Mouse (Mus musculus): ENCODE measurements around the gene Fam186a. TPM values are rescaled to one million over a fixed set of nuclear protein-coding genes. Genes with fewer than 3 reads are reported as not detected.
"Not testable (repeated sequence)": the region's sequence is repeated elsewhere in the genome, so short reads cannot be mapped to it uniquely, and the experiment has no call there.

Gene Fam186a
- total and polyA plus RNA-seq, 3 experiments = not detected

- no peak overlapping the region for H3K27ac ChIP-seq (ENCODE audit: control insufficient read depth, low read depth, low read length)
- TF ChIP-seq POLR2AphosphoS5 (IDR thresholded peaks at IDR 0.05; ENCODE audit: borderline replicate concordance, low read depth, low read length) (no peak), NRF1 (IDR thresholded peaks at IDR 0.05; ENCODE audit: insufficient read depth, low read depth, low read length, poor library complexity, severe bottlenecking) (no peak), TCF12 (IDR thresholded peaks at IDR 0.05; ENCODE audit: low read depth, low read length) (no peak), POLR2AphosphoS2 (IDR thresholded peaks at IDR 0.05; ENCODE audit: low read length) (no peak), ZKSCAN1 (IDR thresholded peaks at IDR 0.05; ENCODE audit: low read depth, low read length) (no peak), UBTF (IDR thresholded peaks at IDR 0.05; ENCODE audit: borderline replicate concordance, insufficient read depth, low read depth, low read length) (no peak), RCOR1 (IDR thresholded peaks at IDR 0.05; ENCODE audit: low read depth, low read length) (no peak), MYB (IDR thresholded peaks at IDR 0.05; ENCODE audit: low read depth, low read length) (no peak), TBP (IDR thresholded peaks at IDR 0.05; ENCODE audit: low read depth, low read length) (no peak), MYC (IDR thresholded peaks at IDR 0.05; ENCODE audit: low read depth, low read length) (no peak)
- peaks cover 22 to 28% of the 10 kb centered on the region in 2 experiments for H3K27me3 ChIP-seq (ENCODE audit: control insufficient read depth in 1 of 2, insufficient read depth in 2 of 2, low read length in 2 of 2)
- H3K4me3 ChIP-seq (ENCODE audit: control insufficient read depth in 1 of 2, insufficient read depth in 1 of 2, low read depth in 2 of 2, low read length in 2 of 2) = no peak overlapping the region
- H3K4me1 ChIP-seq (ENCODE audit: control insufficient read depth in 1 of 2, insufficient read depth in 2 of 2, low read length in 2 of 2) = no peaks in the 10 kb centered on the region
- no peak overlapping the region for H3K9ac ChIP-seq (ENCODE audit: control insufficient read depth, low read depth, low read length, poor library complexity, severe bottlenecking)
- no peaks in the 10 kb centered on the region for H3K79me2 ChIP-seq (ENCODE audit: control insufficient read depth, insufficient read depth, low read length, poor library complexity)
- H3K9me3 ChIP-seq (replicated peaks; ENCODE audit: insufficient read depth, low read length) = no peaks in the 10 kb centered on the region
- no peaks in the 10 kb centered on the region for H3K36me3 ChIP-seq (ENCODE audit: control insufficient read depth in 1 of 2, insufficient read depth in 2 of 2, low read length in 2 of 2)
- no peak for DNase-seq (ENCODE audit: low read depth, low spot score)
Measured at GRCm38 (mm10) chr15:99890412-99891236, 76.2 kb downstream of the Fam186a start.

- H3K9me3 ChIP-seq (replicated peaks; ENCODE audit: insufficient read depth, low read length) = no peaks in the 10 kb centered on the region
- no peaks in the 10 kb centered on the region for H3K4me1 ChIP-seq (ENCODE audit: control insufficient read depth in 1 of 2, insufficient read depth in 2 of 2, low read length in 2 of 2)
- no peak for DNase-seq (ENCODE audit: low read depth, low spot score)
- H3K27me3 ChIP-seq (ENCODE audit: control insufficient read depth in 1 of 2, insufficient read depth in 2 of 2, low read length in 2 of 2) = peaks cover 22 to 29% of the 10 kb centered on the region in 2 experiments
- no peak overlapping the region for H3K27ac ChIP-seq (ENCODE audit: control insufficient read depth, low read depth, low read length)
- H3K36me3 ChIP-seq (ENCODE audit: control insufficient read depth in 1 of 2, insufficient read depth in 2 of 2, low read length in 2 of 2) = no peaks in the 10 kb centered on the region
- no peak for TF ChIP-seq ZKSCAN1 (IDR thresholded peaks at IDR 0.05; ENCODE audit: low read depth, low read length)
- no peak for TF ChIP-seq SIN3A (IDR thresholded peaks at IDR 0.05; ENCODE audit: low read length)
- no peak for TF ChIP-seq KAT2A (conservative IDR thresholded peaks at IDR 0.05; ENCODE audit: low read depth, low read length)
- no peak for TF ChIP-seq NRF1 (IDR thresholded peaks at IDR 0.05; ENCODE audit: insufficient read depth, low read depth, low read length, poor library complexity, severe bottlenecking)
- TF ChIP-seq MAFK (IDR thresholded peaks at IDR 0.05; ENCODE audit: borderline replicate concordance, low read depth, low read length) = no peak
- no peak for TF ChIP-seq MXI1 (IDR thresholded peaks at IDR 0.05; ENCODE audit: low read depth, low read length)
- no peak for TF ChIP-seq MAZ (IDR thresholded peaks at IDR 0.05; ENCODE audit: low read depth, low read length)
- TF ChIP-seq ZC3H11A (IDR thresholded peaks at IDR 0.05; ENCODE audit: low read depth, low read length) = no peak
- no peak for TF ChIP-seq POLR2AphosphoS5 (IDR thresholded peaks at IDR 0.05; ENCODE audit: borderline replicate concordance, low read depth, low read length)
- TF ChIP-seq USF2 (IDR thresholded peaks at IDR 0.05; ENCODE audit: borderline replicate concordance in 1 of 2, insufficient read depth in 1 of 2, low read depth in 1 of 2, low read length in 2 of 2) = no peak
- TF ChIP-seq GATA1 (IDR thresholded peaks at IDR 0.05; ENCODE audit: low read depth, low read length) = no peak
- no peak for TF ChIP-seq GABPA (IDR thresholded peaks at IDR 0.05; ENCODE audit: low read depth, low read length)
- no peak for TF ChIP-seq NELFE (IDR thresholded peaks at IDR 0.05; ENCODE audit: low read depth, low read length)
- no peak for TF ChIP-seq RCOR1 (IDR thresholded peaks at IDR 0.05; ENCODE audit: low read depth, low read length)
- no peak for TF ChIP-seq TAL1 (IDR thresholded peaks at IDR 0.05; ENCODE audit: low read length)
- TF ChIP-seq POLR2A (IDR thresholded peaks at IDR 0.05; ENCODE audit: control insufficient read depth in 1 of 2, insufficient read depth in 1 of 2, low read depth in 1 of 2, low read length in 2 of 2, poor library complexity in 1 of 2) = no peak
- no peak for TF ChIP-seq ELF1 (IDR thresholded peaks at IDR 0.05; ENCODE audit: low read depth, low read length)
- H3K4me3 ChIP-seq (ENCODE audit: control insufficient read depth in 1 of 2, insufficient read depth in 1 of 2, low read depth in 2 of 2, low read length in 2 of 2) = no peak overlapping the region
- no peak overlapping the region for H3K9ac ChIP-seq (ENCODE audit: control insufficient read depth, low read depth, low read length, poor library complexity, severe bottlenecking)
- no peaks in the 10 kb centered on the region for H3K79me2 ChIP-seq (ENCODE audit: control insufficient read depth, insufficient read depth, low read length, poor library complexity)
Measured at GRCm38 (mm10) chr15:99889275-99889874, 77.5 kb downstream of the Fam186a start.

- not testable (repeated sequence) for H3K4me1 ChIP-seq (ENCODE audit: control insufficient read depth in 1 of 2, insufficient read depth in 2 of 2, low read length in 2 of 2); H3K36me3 ChIP-seq (ENCODE audit: control insufficient read depth in 1 of 2, insufficient read depth in 2 of 2, low read length in 2 of 2); H3K79me2 ChIP-seq (ENCODE audit: control insufficient read depth, insufficient read depth, low read length, poor library complexity); DNase-seq (ENCODE audit: low read depth, low spot score); H3K4me3 ChIP-seq (ENCODE audit: control insufficient read depth in 1 of 2, insufficient read depth in 1 of 2, low read depth in 2 of 2, low read length in 2 of 2); H3K9ac ChIP-seq (ENCODE audit: control insufficient read depth, low read depth, low read length, poor library complexity, severe bottlenecking); H3K27ac ChIP-seq (ENCODE audit: control insufficient read depth, low read depth, low read length); H3K9me3 ChIP-seq (replicated peaks; ENCODE audit: insufficient read depth, low read length)
- H3K27me3 ChIP-seq (ENCODE audit: control insufficient read depth in 1 of 2, insufficient read depth in 2 of 2, low read length in 2 of 2) = peaks cover 26 to 29% of the 10 kb centered on the region in 2 experiments
Measured at GRCm38 (mm10) chr15:99887130-99887529, 79.7 kb downstream of the Fam186a start.

Measured in MEL (cell line).